Mouse (Mus musculus) thymus, adult 2 months (tissue): ENCODE measurements around the gene Dner.

Experiments
- CTCF ChIP-seq: fragments of 200-500 bp; IDR thresholded peaks from 2 replicates; pipeline ENCODE4 v1.5.1; 2012; ENCODE audit warnings: mild to moderate bottlenecking, control low read depth, low read length, moderate library complexity, borderline replicate concordance; ENCODE audit not compliant: control insufficient read depth, poor library complexity, insufficient read depth; ENCODE audit errors: extremely low read depth
- POLR2A ChIP-seq: fragments of 200-500 bp; IDR thresholded peaks from 2 replicates; pipeline ENCODE4 v1.6.1; 2012; ENCODE audit warnings: mild to moderate bottlenecking, low read length, control low read depth, moderate library complexity; ENCODE audit not compliant: control insufficient read depth, poor library complexity, insufficient read depth; ENCODE audit errors: extremely low read depth

- no peak for TF ChIP-seq CTCF
- no peak for TF ChIP-seq POLR2A
These were observed 79.9 kb downstream of the Dner start for GRCm38 (mm10) chr1:84616133-84616532.
